Mouse (Mus musculus) CH12.LX (cell line): Measurements from ENCODE around the gene Dolk. TPM values are rescaled to one million over a fixed set of nuclear protein-coding genes. Genes with fewer than 3 reads are reported as not detected.

Experiments
- DNase-seq: peaks from one replicate; pipeline ENCODE4 v3.0.0-alpha.2; 2013; ENCODE audit errors: extremely low read depth
- H3K27ac ChIP-seq: 2 replicates; pipeline ENCODE4 v1.5.1; 2012; ENCODE audit warnings: low read depth, mild to moderate bottlenecking, control low read depth, moderate library complexity; ENCODE audit not compliant: insufficient read depth
- H3K27me3 ChIP-seq: replicated peaks from 2 replicates; pipeline ENCODE3; 2012; ENCODE audit warnings: inconsistent platforms
- H3K36me3 ChIP-seq, 2 experiments: replicated peaks in 1 of 2; 2 replicates each; pipeline versions ENCODE3 to v1.6.1; 2012; ENCODE audit warnings: inconsistent platforms in 1 of 2, low read length in 1 of 2, mild to moderate bottlenecking in 1 of 2, mixed read lengths in 1 of 2, moderate library complexity in 1 of 2; ENCODE audit not compliant: control insufficient read depth in 1 of 2, insufficient read depth in 1 of 2
- H3K4me1 ChIP-seq, 2 experiments: 2 replicates each; pipeline ENCODE4 v1.6.1; 2012; ENCODE audit warnings: inconsistent platforms in 1 of 2, moderate library complexity in 1 of 2; ENCODE audit not compliant: insufficient read depth in 2 of 2, control insufficient read depth in 1 of 2
- H3K4me2 ChIP-seq: 2 replicates; pipeline ENCODE4 v1.6.1; 2012; ENCODE audit warnings: low read depth, mild to moderate bottlenecking, control low read depth; ENCODE audit not compliant: poor library complexity, insufficient read depth, severe bottlenecking
- H3K4me3 ChIP-seq, 3 experiments: fragments of 150-350 bp in 1 of 3; sonication (generic) in 1 of 3; replicated peaks in 1 of 3; 2 replicates each; pipeline versions ENCODE3 to v1.5.1; 2011 to 2012; ENCODE audit warnings: low read depth in 2 of 3, low read length in 2 of 3, mild to moderate bottlenecking in 2 of 3, moderate library complexity in 2 of 3, control low read depth in 1 of 3, improper control_type of control experiment in 1 of 3, inconsistent platforms in 1 of 3, mixed read lengths in 1 of 3; ENCODE audit not compliant: poor library complexity in 1 of 3
- H3K79me2 ChIP-seq: replicated peaks from 2 replicates; pipeline ENCODE4 v1.6.1; 2012; ENCODE audit warnings: mild to moderate bottlenecking, moderate library complexity; ENCODE audit not compliant: control insufficient read depth, poor library complexity, insufficient read depth, severe bottlenecking; ENCODE audit errors: extremely low read depth
- H3K9ac ChIP-seq: 2 replicates; pipeline ENCODE4 v1.6.1; 2012; ENCODE audit warnings: low read depth, mild to moderate bottlenecking, control low read depth, moderate library complexity; ENCODE audit not compliant: insufficient read depth
- H3K9me3 ChIP-seq: replicated peaks from 2 replicates; pipeline ENCODE3; 2012; ENCODE audit warnings: low read length, inconsistent platforms, mixed read lengths
- BHLHE40 ChIP-seq: IDR thresholded peaks from 2 replicates; pipeline ENCODE4 v1.6.1; 2011; ENCODE audit warnings: mild to moderate bottlenecking, low read depth, low read length, improper control_type of control experiment
- CHD1 ChIP-seq: IDR thresholded peaks from 2 replicates; pipeline ENCODE4 v1.6.1; 2012; ENCODE audit warnings: low read depth, low read length, improper control_type of control experiment, inconsistent platforms
- CHD2 ChIP-seq: IDR thresholded peaks from 2 replicates; pipeline ENCODE4 v1.6.1; 2011; ENCODE audit warnings: low read length, improper control_type of control experiment
- CTCF ChIP-seq, 2 experiments: IDR thresholded peaks in 1 of 2; conservative IDR thresholded peaks in 1 of 2; 2 replicates each; pipeline ENCODE4 v1.5.1; 2011 to 2012; ENCODE audit warnings: low read depth in 2 of 2, low read length in 2 of 2, improper control_type of control experiment in 1 of 2, inconsistent platforms in 1 of 2, mild to moderate bottlenecking in 1 of 2, moderate library complexity in 1 of 2
- E2F4 ChIP-seq: IDR thresholded peaks from 2 replicates; pipeline ENCODE4 v1.6.1; 2011; ENCODE audit warnings: low read depth, low read length, improper control_type of control experiment; ENCODE audit not compliant: insufficient replicate concordance
- EP300 ChIP-seq: IDR thresholded peaks from 2 replicates; pipeline ENCODE4 v1.6.1; 2011; ENCODE audit warnings: low read length, improper control_type of control experiment
- ETS1 ChIP-seq: conservative IDR thresholded peaks from 2 replicates; pipeline ENCODE4 v1.6.1; 2012; ENCODE audit warnings: low read depth, mild to moderate bottlenecking, inconsistent platforms, low read length, improper control_type of control experiment, moderate library complexity
- GABPA ChIP-seq: IDR thresholded peaks from 2 replicates; pipeline ENCODE4 v1.6.1; 2012; ENCODE audit warnings: low read depth, low read length, improper control_type of control experiment, inconsistent platforms; ENCODE audit not compliant: insufficient replicate concordance
- HCFC1 ChIP-seq: IDR thresholded peaks from 2 replicates; pipeline ENCODE4 v1.6.1; 2012; ENCODE audit warnings: low read depth, mild to moderate bottlenecking, inconsistent platforms, low read length, improper control_type of control experiment
- JUN ChIP-seq: IDR thresholded peaks from 2 replicates; pipeline ENCODE4 v1.6.1; 2011; ENCODE audit warnings: low read depth, mild to moderate bottlenecking, low read length, improper control_type of control experiment, moderate library complexity; ENCODE audit not compliant: insufficient read depth
- MAX ChIP-seq: IDR thresholded peaks from 2 replicates; pipeline ENCODE4 v1.6.1; 2011; ENCODE audit warnings: low read length, improper control_type of control experiment
- MAZ ChIP-seq: IDR thresholded peaks from 2 replicates; pipeline ENCODE4 v1.6.1; 2012; ENCODE audit warnings: low read depth, mild to moderate bottlenecking, inconsistent platforms, low read length, improper control_type of control experiment, moderate library complexity
- MEF2A ChIP-seq: IDR thresholded peaks from 2 replicates; pipeline ENCODE4 v1.6.1; 2014; ENCODE audit warnings: low read depth, mild to moderate bottlenecking, inconsistent platforms, low read length, improper control_type of control experiment, borderline replicate concordance
- MXI1 ChIP-seq: IDR thresholded peaks from 2 replicates; pipeline ENCODE4 v1.6.1; 2011; ENCODE audit warnings: mild to moderate bottlenecking, low read depth, low read length, improper control_type of control experiment
- NELFE ChIP-seq: IDR thresholded peaks from 2 replicates; pipeline ENCODE4 v1.6.1; 2011; ENCODE audit warnings: low read depth, low read length, improper control_type of control experiment
- POLR2A ChIP-seq: IDR thresholded peaks from 2 replicates; pipeline ENCODE4 v1.6.1; 2011; ENCODE audit warnings: low read depth, mild to moderate bottlenecking, improper control_type of control experiment, low read length
- SIN3A ChIP-seq: IDR thresholded peaks from 2 replicates; pipeline ENCODE4 v1.6.1; 2012; ENCODE audit warnings: low read length, improper control_type of control experiment, inconsistent platforms
- SMC3 ChIP-seq: IDR thresholded peaks from 2 replicates; pipeline ENCODE4 v1.6.1; 2011; ENCODE audit warnings: low read depth, low read length, improper control_type of control experiment
- TBP ChIP-seq: conservative IDR thresholded peaks from 2 replicates; pipeline ENCODE4 v1.6.1; 2011; ENCODE audit warnings: low read depth, low read length, improper control_type of control experiment
- UBTF ChIP-seq: IDR thresholded peaks from 2 replicates; pipeline ENCODE4 v1.6.1; 2012; ENCODE audit warnings: low read depth, mild to moderate bottlenecking, inconsistent platforms, low read length, improper control_type of control experiment, moderate library complexity
- USF2 ChIP-seq: conservative IDR thresholded peaks from 2 replicates; pipeline ENCODE4 v1.6.1; 2011; ENCODE audit warnings: low read depth, low read length, improper control_type of control experiment
- ZKSCAN1 ChIP-seq: IDR thresholded peaks from 2 replicates; pipeline ENCODE4 v1.6.1; 2012; ENCODE audit warnings: low read depth, inconsistent platforms, low read length, improper control_type of control experiment, borderline replicate concordance
- dilution Hi-C: fragments of 300-500 bp; cut with MboI; formaldehyde crosslinking; loops from 2 replicates; pipeline ENCODE4 v1.14.3; 2020; ENCODE audit warnings: low sequenced_read_pairs; ENCODE audit not compliant: extremely low pct_unique_long_range_greater_than_20kb, extremely low pct_ligation_motif_present
- in situ Hi-C: fragments of 300-500 bp; cut with MboI; formaldehyde crosslinking; loops from 3 replicates; pipeline ENCODE4 v1.14.3; 2019; ENCODE audit warnings: low sequenced_read_pairs, low pct_ligation_motif_present, low pct_unique_long_range_greater_than_20kb, mixed read lengths
- polyA plus RNA-seq: library from polyadenylated mRNA; unstranded; fragments of >175 nt; gene quantifications from 2 replicates; pipeline ENCODE4 v1.2.1, GENCODE M21; 2012; ENCODE audit warnings: low read depth; ENCODE audit not compliant: insufficient read length
- total RNA-seq, 2 experiments: library from RNA; depleted of rRNA; stranded (reverse); fragments of 300-350 nt in 1 of 2; fragments of >200 nt in 1 of 2; gene quantifications; 2 replicates each; pipeline ENCODE4 v1.2.3; 2012 to 2014

Gene Dolk
- total and polyA plus RNA-seq, 3 experiments: 11.6 to 17.4 (median 11.8) TPM

DNA sequence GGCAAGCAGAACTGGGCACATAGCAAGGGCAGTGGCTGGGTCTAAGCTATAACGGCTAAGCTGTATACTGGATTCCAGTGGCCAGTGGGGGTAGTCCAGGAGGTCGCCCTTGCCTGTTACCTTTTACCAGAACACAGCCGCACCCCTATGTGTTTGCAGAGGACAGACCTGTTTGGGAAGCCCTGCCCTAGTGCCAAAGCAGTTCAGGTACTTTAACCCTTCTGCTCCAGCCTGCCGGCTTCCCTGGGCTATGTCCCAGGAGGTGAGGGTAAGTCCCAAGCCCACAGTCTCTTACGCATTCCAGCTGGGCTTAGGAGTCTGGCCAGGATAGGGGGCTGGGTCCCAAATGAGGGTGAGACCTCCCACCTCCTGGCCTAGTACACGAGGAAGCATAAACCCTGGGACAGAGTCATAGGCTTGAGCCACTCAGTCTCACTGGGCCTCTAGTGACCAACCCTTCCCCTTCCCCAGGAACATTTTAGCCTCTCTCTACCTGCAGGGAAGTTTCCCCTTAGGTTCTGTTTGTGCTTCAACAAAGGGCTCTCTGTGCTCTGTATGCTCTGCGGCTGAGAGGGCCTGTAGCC lies 41.4 kb downstream of the Dolk start:
- Histone ChIP-seq H3K9ac (no peak overlapping the region), H3K4me3 (no peak overlapping the region), H3K36me3 (peaks cover 21 to 79% of the 10 kb centered on the region in 2 experiments), H3K79me2 (no peaks in the 10 kb centered on the region), H3K4me1 (peaks cover 11 to 32% of the 10 kb centered on the region in 2 experiments), H3K4me2 (no peak overlapping the region), H3K27ac (no peak overlapping the region), H3K27me3 (no peaks in the 10 kb centered on the region), H3K9me3 (no peaks in the 10 kb centered on the region)
- no peak for DNase-seq
- in situ Hi-C loops (loop anchor here (10.0 kb wide), 1 partner anchor 60 kb away; no protein-coding TSS in a partner anchor), dilution Hi-C loops (no loop called here)
- TF ChIP-seq MEF2A (no peak), CTCF (conservative IDR thresholded peaks at IDR 0.05 in 1 of 2, IDR thresholded peaks at IDR 0.05 in 1 of 2; ENCODE audit: low read depth in 2 of 2, low read length in 2 of 2) (no peak), SMC3 (no peak), USF2 (no peak), EP300 (no peak), SIN3A (no peak), ETS1 (no peak), NELFE (no peak), MXI1 (no peak), MAZ (no peak), UBTF (no peak), ZKSCAN1 (no peak), POLR2A (no peak), JUN (no peak)

DNA sequence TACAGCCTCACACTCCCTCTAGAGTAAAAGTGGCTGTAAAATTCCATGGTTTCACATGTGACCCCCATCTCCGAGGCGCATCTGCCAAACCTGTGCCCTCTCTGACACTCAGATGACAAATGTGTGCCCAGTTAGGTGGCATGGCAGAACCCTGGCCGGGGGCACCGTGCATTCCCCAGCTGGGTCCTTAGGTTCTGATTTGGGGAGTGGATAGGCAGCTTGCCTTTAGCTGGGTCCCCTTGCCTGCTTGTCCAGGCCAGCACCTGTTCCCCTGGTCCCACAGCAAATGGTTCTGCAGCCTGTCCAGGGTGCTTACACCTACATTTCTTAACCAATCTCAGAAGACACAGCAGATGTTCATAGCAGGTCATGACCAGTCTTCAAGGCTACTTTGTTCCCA lies 42.7 kb downstream of the Dolk start:
- in situ Hi-C loops (loop anchor here (10.0 kb wide), 1 partner anchor 59 kb away; no protein-coding TSS in a partner anchor), dilution Hi-C loops (no loop called here)
- DNase-seq: no peak
- Histone ChIP-seq H3K4me3 (no peak overlapping the region), H3K4me2 (no peak overlapping the region), H3K4me1 (peaks cover 14 to 42% of the 10 kb centered on the region in 2 experiments), H3K36me3 (peaks cover 21 to 72% of the 10 kb centered on the region in 2 experiments), H3K9me3 (no peaks in the 10 kb centered on the region), H3K27me3 (no peaks in the 10 kb centered on the region), H3K79me2 (no peaks in the 10 kb centered on the region), H3K9ac (no peak overlapping the region), H3K27ac (no peak overlapping the region)
- TF ChIP-seq HCFC1 (no peak), CHD1 (no peak), CTCF (conservative IDR thresholded peaks at IDR 0.05 in 1 of 2, IDR thresholded peaks at IDR 0.05 in 1 of 2; ENCODE audit: low read depth in 2 of 2, low read length in 2 of 2) (no peak), UBTF (no peak), TBP (no peak), MAZ (no peak), POLR2A (no peak), GABPA (no peak), CHD2 (no peak), MEF2A (no peak), NELFE (no peak), E2F4 (no peak), MAX (no peak), JUN (no peak), ETS1 (no peak), SIN3A (no peak), BHLHE40 (no peak), ZKSCAN1 (no peak)
